Mouse (Mus musculus): ENCODE measurements around the gene Vps25. TPM values are rescaled to one million over a fixed set of nuclear protein-coding genes. Genes with fewer than 3 reads are reported as not detected.

The Vps25 gene
- total RNA-seq, 1 experiment from 2014 or later = 62.9 TPM

DNA sequence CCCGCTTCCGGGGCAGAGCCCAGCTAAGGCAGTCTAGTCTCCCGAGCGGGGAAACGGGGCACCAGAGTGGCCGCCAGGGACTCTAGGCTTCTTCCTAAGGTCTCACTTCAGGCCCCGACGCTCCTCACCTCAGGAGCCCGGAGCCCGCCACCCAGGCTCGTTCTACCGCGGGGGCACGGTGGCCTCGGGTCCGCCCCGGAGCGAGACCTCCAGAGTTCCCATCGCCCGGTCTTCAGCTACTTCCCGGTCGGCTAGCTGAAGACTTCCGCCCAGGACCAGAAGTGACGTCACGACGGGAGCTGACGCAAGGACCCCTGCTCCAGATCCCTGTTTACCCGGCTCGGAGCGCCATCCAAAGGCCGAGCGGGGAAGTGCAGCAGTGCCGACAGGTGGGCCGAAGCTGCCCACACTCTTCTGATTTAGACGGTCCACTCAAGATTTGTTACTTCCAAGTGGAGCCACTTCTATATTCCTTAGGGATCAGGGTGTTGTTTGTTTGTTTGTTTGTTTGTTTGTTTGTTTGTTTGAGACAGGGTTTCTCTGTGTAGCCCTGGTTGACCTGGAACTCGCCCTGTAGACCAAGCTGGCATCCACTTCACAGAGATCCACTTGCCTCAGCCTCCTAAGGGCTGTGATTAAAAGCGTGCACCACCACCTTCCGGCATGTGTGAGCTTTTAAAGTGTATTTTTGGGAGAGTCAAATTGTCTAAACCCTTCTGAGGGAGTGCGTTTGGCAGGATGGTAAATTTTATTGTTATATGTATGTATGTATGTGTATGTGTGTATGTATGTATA lies 48.7 kb downstream of the Vps25 start, which contains the start of gene Becn1:
Gene Becn1 (minus strand): TSS at position 283 of the 795 bp plus-strand sequence.
- ATAC-seq (replicated peaks; ENCODE audit: insufficient number of reproducible peaks, low FRiP score, low TSS enrichment, poor library complexity, severe bottlenecking) = peak; percentile 98

DNA sequence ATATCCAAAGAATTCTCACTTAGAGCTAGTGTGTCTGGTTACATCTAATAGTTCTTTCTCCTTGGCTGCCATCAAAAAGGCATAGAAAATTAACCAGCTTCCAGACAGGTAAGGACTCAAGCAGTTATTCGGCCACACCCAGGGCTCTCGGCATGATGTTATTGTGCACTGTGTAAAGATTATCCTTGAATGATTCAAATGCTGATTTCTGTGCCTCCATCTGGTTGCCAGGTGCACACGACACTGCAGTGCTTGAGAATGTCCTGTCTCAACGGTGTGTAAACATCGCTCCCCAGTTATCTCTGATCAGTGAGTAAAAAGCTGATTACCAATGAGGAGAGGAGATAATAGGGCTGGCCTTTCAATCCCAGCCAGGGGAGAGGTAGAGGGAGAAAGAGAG lies 54.2 kb downstream of the Vps25 start:
- no peak for ATAC-seq (replicated peaks; ENCODE audit: insufficient number of reproducible peaks, low FRiP score, low TSS enrichment, poor library complexity, severe bottlenecking)

Other genes starting within 250 kb of the Vps25 start
- 26.0 to 42.7 TPM (median 37.5 TPM) in 3 replicates for gene Atp6v0a1, start 244.3 kb upstream of the Vps25 start, total RNA-seq (2017)
- 5.6 to 14.8 TPM (median 9.9 TPM) in 3 replicates for gene Naglu, start 183.7 kb upstream of the Vps25 start, total RNA-seq (2017)
- 0.68 TPM in 1 of 3 replicates, not detected in the others for gene Hsd17b1, start 175.3 kb upstream of the Vps25 start, total RNA-seq (2017)
- 11.4 to 16.6 TPM (median 16.1 TPM) in 3 replicates for gene Coasy, start 171.1 kb upstream of the Vps25 start, total RNA-seq (2017)
- 61.7 to 74.7 TPM (median 71.4 TPM) in 3 replicates for gene Mlx, start 166.4 kb upstream of the Vps25 start, total RNA-seq (2017)
- 5.0 to 6.2 TPM in 2 of 3 replicates, not detected in the other for gene Psmc3ip, start 158.3 kb upstream of the Vps25 start, total RNA-seq (2017)
- gene Retreg3, start 133.8 kb upstream of the Vps25 start, total RNA-seq (2017) = 57.9 to 79.4 TPM (median 63.0 TPM) in 3 replicates
- gene Tubg1, start 133.8 kb upstream of the Vps25 start, total RNA-seq (2017) = 8.2 to 25.6 TPM (median 11.0 TPM) in 3 replicates
- gene Tubg2, start 97.8 kb upstream of the Vps25 start, total RNA-seq (2017) = not detected in 3 replicates
- gene Cntnap1, start 83.2 kb upstream of the Vps25 start, total RNA-seq (2017) = 0.21 to 0.95 TPM (median 0.68 TPM) in 3 replicates
- gene Plekhh3, start 82.4 kb upstream of the Vps25 start, total RNA-seq (2017) = 2.2 to 6.3 TPM (median 4.0 TPM) in 3 replicates
- 0.38 TPM in 1 of 3 replicates, not detected in the others for gene Ccr10, start 78.3 kb upstream of the Vps25 start, total RNA-seq (2017)
- 30.2 to 66.9 TPM (median 42.6 TPM) in 3 replicates for gene Ezh1, start 27.2 kb upstream of the Vps25 start, total RNA-seq (2017)
- not detected in 3 replicates for gene Ramp2, start 7.7 kb upstream of the Vps25 start, total RNA-seq (2017)
- 0.11 to 1.7 TPM (median 0.19 TPM) in 3 replicates for gene Wnk4, start 6.9 kb downstream of the Vps25 start, total RNA-seq (2017)
- 1.8 to 3.2 TPM in 2 of 3 replicates, not detected in the other for gene Cntd1, start 25.3 kb downstream of the Vps25 start, total RNA-seq (2017)
- gene Coa3, start 25.4 kb downstream of the Vps25 start, total RNA-seq (2017) = 18.8 to 43.1 TPM (median 26.8 TPM) in 3 replicates
- 266 to 274 TPM (median 274 TPM) in 3 replicates for gene Becn1, start 48.6 kb downstream of the Vps25 start, total RNA-seq (2017)
- 51.0 to 74.7 TPM (median 73.3 TPM) in 3 replicates for gene Psme3, start 62.5 kb downstream of the Vps25 start, total RNA-seq (2017)
- gene Aoc2, start 71.4 kb downstream of the Vps25 start, total RNA-seq (2017) = 0.53 to 3.6 TPM (median 1.8 TPM) in 3 replicates
- not detected in 3 replicates for gene Aoc3, start 76.9 kb downstream of the Vps25 start, total RNA-seq (2017)
- not detected in 3 replicates for gene G6pc, start 113.9 kb downstream of the Vps25 start, total RNA-seq (2017)
- gene Aarsd1, start 163.9 kb downstream of the Vps25 start, total RNA-seq (2017) = 15.4 to 24.5 TPM (median 20.8 TPM) in 3 replicates
- 5.1 TPM in 1 of 3 replicates, not detected in the others for gene Gm27029, start 171.1 kb downstream of the Vps25 start, total RNA-seq (2017)
- 5.2 to 9.8 TPM (median 8.1 TPM) in 3 replicates for gene Rundc1, start 171.4 kb downstream of the Vps25 start, total RNA-seq (2017)
- gene Ptges3l, start 171.6 kb downstream of the Vps25 start, total RNA-seq (2017) = 2.7 TPM in 1 of 3 replicates, not detected in the others
- gene Rpl27, start 188.6 kb downstream of the Vps25 start, total RNA-seq (2017) = 465 to 1,168 TPM (median 1,010 TPM) in 3 replicates
- gene Ifi35, start 194.7 kb downstream of the Vps25 start, total RNA-seq (2017) = 65.6 to 68.1 TPM (median 67.1 TPM) in 3 replicates
- not detected in 3 replicates for gene Rnd2, start 211.3 kb downstream of the Vps25 start, total RNA-seq (2017)
- 13.9 to 14.1 TPM (median 13.9 TPM) in 3 replicates for gene Vat1, start 212.5 kb downstream of the Vps25 start, total RNA-seq (2017)

Data from monocyte, adult 5-6 weeks (primary cell).